Mouse (Mus musculus): ENCODE results near the gene Arpc5l. TPM values are rescaled to one million over a fixed set of nuclear protein-coding genes. Genes with fewer than 3 reads are reported as not detected.

The Arpc5l gene
- polyA plus RNA-seq, 2 experiments: 29.8 to 54.1 TPM

DNA sequence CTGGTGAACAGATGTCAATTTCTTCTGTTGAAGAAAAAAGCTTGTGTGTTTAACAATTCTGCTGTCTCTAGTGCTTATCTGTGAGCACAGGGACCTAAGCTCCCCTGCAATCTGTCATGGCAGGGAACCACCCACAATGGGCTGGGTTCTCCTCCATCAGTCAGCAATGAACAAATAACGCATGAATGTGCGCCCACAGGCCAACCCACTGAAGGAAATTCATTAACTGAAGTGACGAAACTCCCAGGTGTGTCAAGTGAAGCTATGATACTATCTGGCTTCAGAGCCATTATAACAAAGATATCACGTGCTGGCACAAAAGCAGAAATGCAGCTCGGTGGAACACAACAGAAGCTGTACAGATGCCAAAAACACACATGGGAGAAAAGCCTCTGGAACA is 35.1 kb upstream of the Arpc5l start:
- Histone ChIP-seq H3K9ac (replicated peaks) (peak overlapping the region; percentile 27; the same call in 1 of the 2 replicates), H3K27ac (peak overlapping the region; percentile 86), H3K4me1 (replicated peaks; ENCODE audit: control insufficient read depth in 2 of 2, insufficient read depth in 2 of 2, low read length in 1 of 2) (peaks cover 23 to 28% of the 10 kb centered on the region in 2 experiments), H3K36me3 (replicated peaks; ENCODE audit: control insufficient read depth, insufficient read depth, low read depth) (no peaks in the 10 kb centered on the region), H3K27me3 (ENCODE audit: control insufficient read depth, insufficient read depth, low read length) (no peaks in the 10 kb centered on the region), H3K4me2 (ENCODE audit: low read depth) (peak overlapping the region; percentile 57), H3K9me3 (ENCODE audit: control insufficient read depth, low read length) (no peaks in the 10 kb centered on the region), H3K4me3 (ENCODE audit: insufficient read depth in 1 of 2, low read depth in 2 of 2, low read length in 2 of 2) (no peak overlapping the region)
- WGBS (ENCODE audit: insufficient replicate concordance): 19% methylated on average over 5 of the region's 5 CpGs
- DNase-seq (ENCODE audit: low read depth in 3 of 3, low spot score in 3 of 3): peak; percentile 63 to 71 (median 64)
- no peak for TF ChIP-seq CTCF (IDR thresholded peaks at IDR 0.05; ENCODE audit: low read depth)
- peak; percentile 86 for TF ChIP-seq EP300 (IDR thresholded peaks at IDR 0.05; ENCODE audit: low read depth)
- ATAC-seq (ENCODE audit: insufficient read depth): peak; percentile 94

DNA sequence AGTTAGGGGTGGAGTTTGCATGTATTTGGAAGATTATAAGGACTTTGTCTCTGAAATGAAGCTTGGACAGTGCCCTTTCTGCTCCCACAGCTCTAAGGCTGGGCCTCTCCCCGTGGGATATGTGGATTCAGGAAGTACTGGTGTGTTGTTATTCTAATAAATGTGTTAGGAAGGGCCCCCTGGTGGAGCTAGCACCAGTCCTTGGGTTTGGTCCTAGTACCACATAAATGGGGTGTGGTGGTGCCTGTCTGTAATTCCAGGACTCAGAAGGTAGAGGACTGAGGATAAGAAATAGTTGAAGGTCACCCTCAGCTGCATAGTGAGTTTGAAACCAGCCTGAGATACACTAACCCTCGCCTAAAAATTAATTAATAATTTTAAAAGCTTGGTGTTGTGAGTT is 31.9 kb upstream of the Arpc5l start:
- 14% methylated on average over 2 of the region's 2 CpGs for WGBS (ENCODE audit: insufficient replicate concordance)
- DNase-seq (ENCODE audit: low read depth in 3 of 3, low spot score in 3 of 3) (no peak), ATAC-seq (ENCODE audit: insufficient read depth) (no peak)
- Histone ChIP-seq H3K9me3 (ENCODE audit: control insufficient read depth, low read length) (no peaks in the 10 kb centered on the region), H3K4me2 (ENCODE audit: low read depth) (no peak overlapping the region), H3K27ac (no peak overlapping the region), H3K4me1 (replicated peaks; ENCODE audit: control insufficient read depth in 2 of 2, insufficient read depth in 2 of 2, low read length in 1 of 2) (peaks cover 23 to 28% of the 10 kb centered on the region in 2 experiments), H3K4me3 (ENCODE audit: insufficient read depth in 1 of 2, low read depth in 2 of 2, low read length in 2 of 2) (no peak overlapping the region), H3K27me3 (ENCODE audit: control insufficient read depth, insufficient read depth, low read length) (no peaks in the 10 kb centered on the region; the same call in 1 of the 2 replicates), H3K9ac (replicated peaks) (no peak overlapping the region), H3K36me3 (replicated peaks; ENCODE audit: control insufficient read depth, insufficient read depth, low read depth) (no peaks in the 10 kb centered on the region)
- TF ChIP-seq CTCF (IDR thresholded peaks at IDR 0.05; ENCODE audit: low read depth): no peak
- no peak for TF ChIP-seq EP300 (IDR thresholded peaks at IDR 0.05; ENCODE audit: low read depth)

DNA sequence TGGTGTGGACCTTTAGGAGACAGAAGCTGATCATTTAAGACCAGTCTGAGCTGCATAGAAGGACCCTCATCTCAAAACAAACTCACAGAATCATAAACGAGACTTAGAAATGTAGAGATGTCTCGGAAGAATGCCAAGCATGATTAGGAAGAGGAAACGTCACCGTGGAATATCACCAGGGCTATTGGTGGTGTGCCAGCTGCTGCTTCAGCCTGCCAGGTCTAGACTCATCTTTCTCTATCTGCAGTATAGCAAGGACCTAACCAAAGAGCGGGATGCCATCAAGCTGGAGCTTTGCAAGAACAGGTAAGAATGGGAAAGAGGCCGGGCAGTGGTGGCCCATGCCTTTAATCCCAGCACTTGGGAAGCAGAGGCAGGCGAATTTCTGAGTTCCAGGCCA is 31.4 kb upstream of the Arpc5l start:
- Histone ChIP-seq H3K36me3 (replicated peaks; ENCODE audit: control insufficient read depth, insufficient read depth, low read depth) (no peaks in the 10 kb centered on the region), H3K9me3 (ENCODE audit: control insufficient read depth, low read length) (no peaks in the 10 kb centered on the region), H3K27me3 (ENCODE audit: control insufficient read depth, insufficient read depth, low read length) (no peaks in the 10 kb centered on the region; the same call in 1 of the 2 replicates), H3K9ac (replicated peaks) (no peak overlapping the region), H3K27ac (no peak overlapping the region), H3K4me1 (replicated peaks; ENCODE audit: control insufficient read depth in 2 of 2, insufficient read depth in 2 of 2, low read length in 1 of 2) (peaks cover 23 to 28% of the 10 kb centered on the region in 2 experiments), H3K4me3 (ENCODE audit: insufficient read depth in 1 of 2, low read depth in 2 of 2, low read length in 2 of 2) (no peak overlapping the region), H3K4me2 (ENCODE audit: low read depth) (no peak overlapping the region)
- no peak for TF ChIP-seq CTCF (IDR thresholded peaks at IDR 0.05; ENCODE audit: low read depth)
- no peak for TF ChIP-seq EP300 (IDR thresholded peaks at IDR 0.05; ENCODE audit: low read depth)
- 70% methylated on average over 7 of the region's 7 CpGs for WGBS (ENCODE audit: insufficient replicate concordance)
- DNase-seq (ENCODE audit: low read depth in 3 of 3, low spot score in 3 of 3): no peak
- ATAC-seq (ENCODE audit: insufficient read depth): no peak

DNA sequence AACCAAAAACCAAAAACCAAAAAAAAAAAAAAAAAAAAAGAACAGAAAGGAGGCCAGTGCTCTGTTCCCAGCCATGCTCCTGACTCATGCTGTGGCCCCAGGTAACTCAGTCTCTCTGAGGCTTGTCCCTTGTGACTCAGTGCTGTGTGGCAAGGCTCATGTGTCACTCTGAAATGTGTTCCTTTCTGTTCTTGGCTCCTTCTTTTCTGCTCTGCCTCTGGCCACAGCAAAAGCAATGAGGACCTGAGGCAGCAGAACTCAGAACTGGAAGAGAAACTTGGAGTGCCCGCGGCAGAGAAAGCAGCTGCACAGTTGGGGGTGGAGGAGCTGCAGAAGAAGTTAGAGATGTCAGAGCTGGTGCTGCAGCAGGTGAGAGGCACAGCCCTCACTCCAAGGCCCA is 31.0 kb upstream of the Arpc5l start:
- no peaks in the 10 kb centered on the region for H3K36me3 ChIP-seq (replicated peaks; ENCODE audit: control insufficient read depth, insufficient read depth, low read depth)
- 48% methylated on average over 2 of the region's 2 CpGs for WGBS (ENCODE audit: insufficient replicate concordance)
- no peak overlapping the region for H3K27ac ChIP-seq
- TF ChIP-seq CTCF (IDR thresholded peaks at IDR 0.05; ENCODE audit: low read depth): no peak
- no peak for TF ChIP-seq EP300 (IDR thresholded peaks at IDR 0.05; ENCODE audit: low read depth)
- H3K4me3 ChIP-seq (ENCODE audit: insufficient read depth in 1 of 2, low read depth in 2 of 2, low read length in 2 of 2): no peak overlapping the region
- DNase-seq (ENCODE audit: low read depth in 3 of 3, low spot score in 3 of 3) (no peak), ATAC-seq (ENCODE audit: insufficient read depth) (no peak)
- peaks cover 20 to 24% of the 10 kb centered on the region in 2 experiments for H3K4me1 ChIP-seq (replicated peaks; ENCODE audit: control insufficient read depth in 2 of 2, insufficient read depth in 2 of 2, low read length in 1 of 2)
- H3K27me3 ChIP-seq (ENCODE audit: control insufficient read depth, insufficient read depth, low read length): no peaks in the 10 kb centered on the region; the same call in 1 of the 2 replicates
- no peaks in the 10 kb centered on the region for H3K9me3 ChIP-seq (ENCODE audit: control insufficient read depth, low read length)
- no peak overlapping the region for H3K4me2 ChIP-seq (ENCODE audit: low read depth)
- H3K9ac ChIP-seq (replicated peaks): no peak overlapping the region

DNA sequence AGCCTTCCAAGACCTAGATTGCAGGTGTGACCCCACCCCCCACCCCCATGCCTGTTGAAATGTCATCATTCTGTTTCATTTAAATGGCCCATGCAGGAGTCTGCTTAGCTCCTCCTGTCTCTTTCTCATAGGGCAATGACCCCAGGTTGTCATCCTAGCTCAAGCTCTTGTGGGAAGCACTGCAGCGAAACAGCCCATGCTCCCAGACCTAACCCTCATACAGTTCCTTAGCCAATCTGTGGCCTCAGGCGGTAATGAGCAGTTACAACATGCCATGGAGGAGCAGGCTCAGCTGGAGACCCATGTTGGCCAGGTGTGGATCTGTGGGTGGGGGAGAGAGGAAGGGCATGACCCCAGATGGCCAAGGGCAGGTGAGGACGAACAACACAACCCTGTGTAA is 30.0 kb upstream of the Arpc5l start:
- peaks cover 12 to 15% of the 10 kb centered on the region in 2 experiments for H3K4me1 ChIP-seq (replicated peaks; ENCODE audit: control insufficient read depth in 2 of 2, insufficient read depth in 2 of 2, low read length in 1 of 2)
- no peak overlapping the region for H3K4me2 ChIP-seq (ENCODE audit: low read depth)
- H3K4me3 ChIP-seq (ENCODE audit: insufficient read depth in 1 of 2, low read depth in 2 of 2, low read length in 2 of 2): no peak overlapping the region
- TF ChIP-seq CTCF (IDR thresholded peaks at IDR 0.05; ENCODE audit: low read depth) (no peak), EP300 (IDR thresholded peaks at IDR 0.05; ENCODE audit: low read depth) (no peak)
- DNase-seq (ENCODE audit: low read depth in 3 of 3, low spot score in 3 of 3) (no peak), ATAC-seq (ENCODE audit: insufficient read depth) (no peak)
- H3K36me3 ChIP-seq (replicated peaks; ENCODE audit: control insufficient read depth, insufficient read depth, low read depth): no peaks in the 10 kb centered on the region
- H3K9me3 ChIP-seq (ENCODE audit: control insufficient read depth, low read length): no peaks in the 10 kb centered on the region
- H3K27ac ChIP-seq: no peak overlapping the region
- H3K9ac ChIP-seq (replicated peaks): no peak overlapping the region
- 71% methylated on average over 3 of the region's 3 CpGs for WGBS (ENCODE audit: insufficient replicate concordance)
- no peaks in the 10 kb centered on the region; the same call in 1 of the 2 replicates for H3K27me3 ChIP-seq (ENCODE audit: control insufficient read depth, insufficient read depth, low read length)
